Mouse (Mus musculus): Measurements from ENCODE around the gene Gpd1l.

- no peak for TF ChIP-seq GATA1 (IDR thresholded peaks at IDR 0.05; ENCODE audit: low read length)
- no peak for TF ChIP-seq TAL1 (IDR thresholded peaks at IDR 0.05; ENCODE audit: low read length)
These were observed 14.6 kb upstream of the Gpd1l start for GRCm38 (mm10) chr9:114948395-114948794.

Data from erythroblast, embryonic 14.5 days (primary cell).